8 mouse cellular contexts compared by ENCODE assay signal in genomic region chr12:54654741-54655140, GRCm38 (mm10). TPM values are rescaled to one million over a fixed set of nuclear protein-coding genes. Genes with fewer than 3 reads are reported as not detected.
A peak's percentile ranks its signal among the peaks of the same experiment; 100 is the strongest.
DNase-seq lines count a peak whose midpoint lies in the region; ATAC-seq lines count a peak whose summit lies in the region.

No protein-coding gene starts in this region.

- DNase-seq in heart, adult 11 months, result peak; percentile 60
- no peak for DNase-seq in heart, postnatal 4 days
- peak; percentile 41 for DNase-seq in NIH3T3 (ENCODE audit: low read depth)
- no peak for DNase-seq in hindbrain, embryonic 14.5 days (ENCODE audit: low spot score)
- DNase-seq in urinary bladder, postnatal 14 days (ENCODE audit: low spot score), result no peak
- no peak for DNase-seq in ovary, postnatal 14 days (ENCODE audit: low spot score)

- H3K27me3 ChIP-seq in hindbrain, embryonic 14.5 days (ENCODE audit: control insufficient read depth, insufficient read depth, low read length), result no peaks in the 10 kb centered on the region
- peaks cover 3% of the 10 kb centered on the region; the same call in 1 of the 2 replicates for H3K27me3 ChIP-seq in midbrain, embryonic 13.5 days

- peaks cover 12% of the 10 kb centered on the region; the same call in 1 of the 2 replicates for H3K4me1 ChIP-seq in hindbrain, embryonic 14.5 days (replicated peaks; ENCODE audit: control insufficient read depth, insufficient read depth, low read length)
- peaks cover 34% of the 10 kb centered on the region for H3K4me1 ChIP-seq in midbrain, embryonic 13.5 days (replicated peaks)

- H3K9ac ChIP-seq in hindbrain, embryonic 14.5 days, result no peak overlapping the region; the same call in 1 of the 2 replicates
- H3K9ac ChIP-seq in midbrain, embryonic 13.5 days (replicated peaks), result peak overlapping the region; percentile 24; the same call in 1 of the 2 replicates

- ATAC-seq in hindbrain, embryonic 14.5 days (ENCODE audit: low FRiP score), result no peak
- no peak for ATAC-seq in midbrain, embryonic 13.5 days
- ATAC-seq in frontal cortex, adult (ENCODE audit: low TSS enrichment), result no peak

- peak overlapping the region; percentile 66 for H3K4me3 ChIP-seq in hindbrain, embryonic 14.5 days (replicated peaks; ENCODE audit: low read length)
- peak overlapping the region; percentile 68 for H3K4me3 ChIP-seq in midbrain, embryonic 13.5 days (replicated peaks)

- 92% methylated on average over 1 of the region's 1 CpGs for WGBS in hindbrain, embryonic 14.5 days
- 94% methylated on average over 1 of the region's 1 CpGs for WGBS in midbrain, embryonic 13.5 days

- H3K27ac ChIP-seq in hindbrain, embryonic 14.5 days, result no peak overlapping the region
- H3K27ac ChIP-seq in midbrain, embryonic 13.5 days, result no peak overlapping the region

- 0 out of 2 replicates have a peak, but pooled peaks cover 5% of the 10 kb centered on the region for H3K36me3 ChIP-seq in hindbrain, embryonic 14.5 days (replicated peaks; ENCODE audit: control insufficient read depth, insufficient read depth)
- H3K36me3 ChIP-seq in midbrain, embryonic 13.5 days, result 0 out of 2 replicates have a peak, but pooled peaks cover 6% of the 10 kb centered on the region

- peak overlapping the region; percentile 63 for H3K4me2 ChIP-seq in hindbrain, embryonic 14.5 days (replicated peaks)
- peak overlapping the region; percentile 70 for H3K4me2 ChIP-seq in midbrain, embryonic 13.5 days (replicated peaks)

- H3K9me3 ChIP-seq in hindbrain, embryonic 14.5 days (ENCODE audit: control insufficient read depth, low read length), result no peaks in the 10 kb centered on the region
- H3K9me3 ChIP-seq in midbrain, embryonic 13.5 days, result no peaks in the 10 kb centered on the region

RNA-seq across cellular contexts. Expression of gene Sptssa, which starts 1.6 kb away (rescaled TPM):
- 10 to 100 TPM; 50.3 to 52.9 TPM for total RNA-seq in heart, postnatal 4 days (2021)
- 206 and 209 TPM in 2 replicates for polyA plus RNA-seq in hindbrain, embryonic 14.5 days (2014; fragmentation: Nextera tagmentation; extraction: Ambion mirVana)
- 174 and 200 TPM in 2 replicates for polyA plus RNA-seq in midbrain, embryonic 13.5 days (2015; fragmentation: Nextera tagmentation; extraction: Ambion mirVana)

RNA-seq across cellular contexts. Expression of gene Eapp, which starts 41.0 kb away (rescaled TPM):
- 10 to 100 TPM; 26.8 to 27.4 TPM for total RNA-seq in heart, postnatal 4 days (2021)
- 64.4 and 78.5 TPM in 2 replicates for polyA plus RNA-seq in hindbrain, embryonic 14.5 days (2014; fragmentation: Nextera tagmentation; extraction: Ambion mirVana)
- 95.4 and 98.4 TPM in 2 replicates for polyA plus RNA-seq in midbrain, embryonic 13.5 days (2015; fragmentation: Nextera tagmentation; extraction: Ambion mirVana)

Comparison
In these comparisons a context has a peak if more than half of its experiments do, and no peak if none do; other contexts are left out.
1. DNase-seq: peak in heart, adult 11 months (single experiment) and NIH3T3 (single experiment); none in heart, postnatal 4 days (single experiment), hindbrain, embryonic 14.5 days (single experiment), urinary bladder, postnatal 14 days (single experiment) and ovary, postnatal 14 days (single experiment).